Mouse (Mus musculus) naive thymus-derived CD4-positive, alpha-beta T cell, adult 2 months (primary cell): ENCODE data around the gene Smpdl3b.
"Not testable (repeated sequence)": the region's sequence is repeated elsewhere in the genome, so short reads cannot be mapped to it uniquely, and the experiment has no call there.

Source experiments
- DNase-seq: peaks from one replicate; pipeline ENCODE4 v3.0.0-alpha.2; 2011; ENCODE audit warnings: low read depth

Smpdl3b gene

DNA sequence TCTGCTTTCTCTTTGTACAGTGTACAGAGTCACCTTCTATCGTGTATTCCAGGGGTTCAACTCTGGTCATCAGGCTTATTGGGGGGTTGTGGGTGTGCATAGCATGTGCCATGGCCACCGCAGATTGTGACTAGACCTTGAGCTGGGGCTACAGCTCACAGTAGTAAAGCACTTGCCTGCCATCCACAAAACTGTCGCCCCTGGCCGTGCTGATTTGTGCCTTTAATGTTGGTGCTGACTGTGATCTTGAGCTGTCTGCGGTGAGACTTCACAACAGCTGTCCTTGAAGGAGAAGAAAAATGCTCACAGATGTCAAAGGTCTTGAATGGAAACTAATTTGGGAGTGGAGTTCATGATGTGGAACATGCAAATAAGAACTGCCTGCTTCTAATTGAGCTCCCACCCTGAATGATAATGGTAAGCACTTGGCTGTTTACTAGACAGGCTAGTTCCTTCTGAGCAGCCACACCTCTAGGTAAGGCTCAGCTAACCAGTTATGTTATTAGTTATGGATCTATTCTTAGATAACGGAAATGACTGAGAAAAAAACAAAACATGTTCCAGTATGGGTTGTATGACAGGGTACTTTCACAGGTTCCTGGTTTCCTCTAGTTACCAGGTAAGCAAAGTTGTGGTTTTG is 21.6 kb upstream of the Smpdl3b start:
- no peak for DNase-seq

GRCm38 (mm10) chr4:132776764-132777163 is 19.7 kb upstream of the Smpdl3b start:
- peak; percentile 78 for DNase-seq

DNA sequence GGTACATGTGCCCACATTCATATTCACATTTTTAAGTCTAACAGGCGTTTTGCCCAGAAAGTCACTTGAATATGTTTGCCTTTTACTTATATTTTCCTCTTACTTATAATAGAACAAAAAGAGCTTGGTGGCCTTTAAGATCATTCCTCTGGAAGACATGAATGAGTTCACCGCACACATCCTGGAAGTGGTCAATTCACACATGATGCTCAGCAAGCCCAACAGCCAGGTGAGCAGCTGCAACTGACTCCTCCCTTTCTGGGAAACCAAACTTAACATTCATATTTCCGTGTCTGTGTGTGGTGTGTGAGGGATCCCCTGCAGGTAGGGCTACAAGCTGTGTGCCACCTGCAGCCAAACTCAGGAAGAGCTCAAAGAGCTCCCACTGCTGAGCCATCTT is 17.9 kb upstream of the Smpdl3b start:
- DNase-seq: peak; percentile 51

DNA sequence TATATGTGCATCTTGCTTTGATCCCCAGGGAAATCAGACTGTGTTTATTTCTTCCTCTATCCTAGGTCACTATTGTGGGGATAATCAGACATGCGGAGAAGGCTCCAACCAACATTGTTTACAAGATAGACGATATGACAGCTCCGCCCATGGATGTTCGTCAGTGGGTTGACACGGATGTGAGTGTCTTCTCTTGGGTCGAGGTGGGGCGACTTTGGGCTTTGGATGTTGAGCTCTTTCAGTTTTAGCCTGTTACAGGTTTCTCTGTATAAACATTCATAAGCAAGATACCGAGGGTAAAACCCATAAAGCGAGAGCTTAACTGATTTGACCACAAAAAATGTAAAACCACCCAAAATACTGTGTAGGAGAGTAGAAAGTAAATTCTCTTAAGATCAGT is 14.7 kb upstream of the Smpdl3b start:
- DNase-seq: no peak

GRCm38 (mm10) chr4:132767914-132768876 is 11.1 kb upstream of the Smpdl3b start, which contains the start of gene Rpa2:
Gene Rpa2 (plus strand): TSS chr4:132768332.
- peak; percentile 100 for DNase-seq

GRCm38 (mm10) chr4:132763125-132763524 is 6.1 kb upstream of the Smpdl3b start:
- DNase-seq: not testable (repeated sequence)

DNA sequence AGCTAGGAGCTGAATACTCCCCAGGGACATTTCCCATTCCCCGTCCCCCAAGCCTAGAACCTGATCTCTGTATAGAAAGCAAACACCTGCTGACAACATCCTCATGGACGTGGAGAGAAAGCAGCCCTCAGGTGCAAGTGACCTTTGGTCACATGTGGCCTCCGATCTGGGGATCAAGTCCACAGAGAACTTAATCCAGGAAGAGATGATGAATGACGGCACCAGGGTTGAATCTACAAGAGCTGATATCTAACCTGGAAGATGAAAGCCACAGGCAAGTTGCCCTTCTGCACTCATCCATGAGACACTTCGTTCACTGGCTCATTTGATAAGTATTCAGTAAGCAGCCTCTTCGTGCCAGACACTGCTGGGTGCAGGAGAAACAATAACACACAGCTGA is 5.5 kb upstream of the Smpdl3b start:
- no peak for DNase-seq

- DNase-seq: no peak
Measured at GRCm38 (mm10) chr4:132760296-132760695, 3.2 kb upstream of the Smpdl3b start.

GRCm38 (mm10) chr4:132757633-132758351 is 740 bp upstream of the Smpdl3b start:
- no peak for DNase-seq

DNA sequence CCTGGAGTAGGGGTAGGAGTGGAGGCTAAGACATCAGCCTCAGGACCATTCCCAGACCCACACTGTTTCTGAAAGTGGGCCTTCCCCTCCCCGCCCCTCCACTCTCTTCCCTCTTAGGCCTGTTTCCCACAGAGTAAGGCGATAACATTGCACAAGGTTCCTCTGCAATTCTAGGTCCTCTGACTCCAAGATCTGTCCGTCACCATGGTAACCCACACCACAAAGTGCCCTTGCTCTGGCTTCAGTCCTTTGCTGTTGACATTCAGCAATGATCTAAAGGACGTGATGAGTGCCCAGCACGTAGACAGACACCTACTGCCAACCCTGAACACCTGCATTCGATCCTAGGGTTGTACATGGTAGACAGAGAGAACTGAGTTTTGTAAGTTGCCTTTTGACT is 4.1 kb downstream of the Smpdl3b start:
- DNase-seq: no peak

GRCm38 (mm10) chr4:132749258-132749982 is 7.6 kb downstream of the Smpdl3b start:
- no peak for DNase-seq

DNA sequence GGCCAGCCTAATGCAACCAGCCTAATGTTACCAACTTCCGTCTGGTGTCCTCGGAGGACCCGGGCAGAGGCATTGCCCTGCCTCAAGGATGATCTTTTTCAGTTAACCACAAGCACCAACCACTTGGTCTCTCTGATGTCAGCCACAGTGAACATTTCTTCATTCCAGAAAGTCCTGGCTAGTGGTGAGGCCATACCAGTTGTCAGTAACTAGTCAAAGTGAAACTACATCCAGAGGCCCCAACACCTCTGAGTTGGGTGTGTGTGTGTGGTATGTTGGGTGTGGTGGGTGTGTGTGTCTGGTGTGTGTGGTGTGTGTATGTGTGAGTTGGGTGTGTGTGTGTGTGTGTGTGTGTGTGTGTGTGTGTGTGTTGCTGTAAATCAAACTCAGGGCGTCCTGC is 8.3 kb downstream of the Smpdl3b start:
- DNase-seq: no peak

GRCm38 (mm10) chr4:132747664-132748259 is 9.3 kb downstream of the Smpdl3b start:
- DNase-seq: peak; percentile 71

GRCm38 (mm10) chr4:132746911-132747517 is 10.0 kb downstream of the Smpdl3b start:
- DNase-seq: peak; percentile 46

DNA sequence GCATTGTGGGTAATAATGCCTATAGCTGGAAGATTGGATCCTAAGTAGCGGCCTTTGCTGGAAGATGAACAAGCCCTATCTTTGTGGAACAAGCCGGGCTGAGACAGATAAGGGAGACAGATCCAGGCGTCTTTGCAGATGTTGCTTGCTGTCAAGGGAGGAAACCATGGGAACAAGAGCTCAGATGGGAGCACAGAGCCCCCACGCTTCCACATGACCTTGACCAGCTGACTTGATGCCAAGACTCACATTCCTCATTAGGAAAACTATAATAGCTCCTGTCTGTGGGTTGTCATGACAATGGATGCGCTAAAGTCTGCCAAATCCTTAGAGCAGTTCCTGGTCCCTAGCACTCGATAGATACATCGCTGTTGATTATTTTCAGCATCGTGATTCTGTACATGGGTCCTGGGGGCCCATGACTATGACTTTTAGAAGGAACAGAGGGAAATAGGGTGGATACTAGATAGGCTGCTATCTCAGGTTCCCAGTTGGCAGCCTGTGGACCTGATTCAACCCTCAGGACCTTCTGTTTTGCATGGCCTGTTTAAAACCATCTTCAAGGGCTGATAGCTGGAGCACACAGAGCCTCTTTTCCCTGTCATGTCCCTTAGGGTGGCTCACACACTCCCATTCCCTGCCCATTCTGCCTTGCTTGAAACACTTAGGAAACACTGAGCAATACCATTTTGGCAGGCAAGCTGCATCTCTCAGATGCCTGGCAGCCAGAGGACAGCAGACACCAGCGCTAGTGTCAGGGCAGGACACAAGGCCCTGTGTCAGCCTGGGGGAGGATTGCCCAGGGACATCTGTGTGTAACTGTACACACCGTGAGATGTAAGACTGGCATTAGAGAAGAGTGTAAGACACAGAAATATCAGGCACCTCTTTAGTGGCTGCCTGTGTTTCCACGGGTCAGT is 12.8 kb downstream of the Smpdl3b start:
- no peak for DNase-seq

- DNase-seq: peak; percentile 44
Measured at GRCm38 (mm10) chr4:132741491-132741890, 15.6 kb downstream of the Smpdl3b start.

DNA sequence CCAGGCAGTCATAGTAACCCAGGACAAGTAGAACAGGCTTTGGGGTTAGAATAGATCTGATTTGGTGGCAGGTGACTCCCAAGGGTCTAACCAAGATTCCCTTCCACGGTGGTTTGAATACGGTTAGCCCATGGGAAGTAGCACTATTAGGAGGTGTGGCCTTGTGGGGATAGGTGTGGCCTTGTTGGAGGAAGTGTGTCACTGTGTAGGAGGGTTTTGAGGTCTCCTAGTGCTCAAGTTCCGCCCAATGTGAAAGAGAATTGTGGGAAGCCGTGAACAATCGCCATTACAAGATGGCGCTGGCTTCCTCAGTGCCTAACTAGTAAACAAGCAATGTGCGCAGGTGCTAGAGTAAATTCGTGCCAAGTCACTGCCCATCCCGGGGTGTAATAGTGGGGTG is 19.9 kb downstream of the Smpdl3b start:
- DNase-seq: not testable (repeated sequence)

GRCm38 (mm10) chr4:132735894-132736293 is 21.2 kb downstream of the Smpdl3b start:
- DNase-seq: no peak

DNA sequence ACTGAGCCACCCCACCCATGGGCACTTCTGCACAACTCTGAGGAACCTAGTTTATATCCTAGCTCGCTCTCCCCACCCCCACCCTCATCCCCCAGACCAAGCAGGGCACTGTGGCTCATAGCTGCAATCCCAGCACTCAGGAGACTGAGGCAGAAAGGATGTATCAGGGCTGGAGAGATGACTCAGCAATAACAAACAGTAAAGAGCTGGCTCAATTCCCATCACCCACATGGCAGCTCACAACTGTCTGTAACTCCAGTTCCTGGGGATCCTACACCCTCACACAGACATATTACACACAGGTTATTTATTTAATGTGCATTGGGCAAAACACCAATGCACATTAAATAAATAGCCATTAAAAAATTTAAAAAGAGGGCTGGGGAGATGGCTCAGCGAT is 21.7 kb downstream of the Smpdl3b start:
- DNase-seq: no peak

GRCm38 (mm10) chr4:132734766-132735165 is 22.3 kb downstream of the Smpdl3b start:
- no peak for DNase-seq
